9 mouse cellular contexts compared by ENCODE assay signal in the genomic region with DNA sequence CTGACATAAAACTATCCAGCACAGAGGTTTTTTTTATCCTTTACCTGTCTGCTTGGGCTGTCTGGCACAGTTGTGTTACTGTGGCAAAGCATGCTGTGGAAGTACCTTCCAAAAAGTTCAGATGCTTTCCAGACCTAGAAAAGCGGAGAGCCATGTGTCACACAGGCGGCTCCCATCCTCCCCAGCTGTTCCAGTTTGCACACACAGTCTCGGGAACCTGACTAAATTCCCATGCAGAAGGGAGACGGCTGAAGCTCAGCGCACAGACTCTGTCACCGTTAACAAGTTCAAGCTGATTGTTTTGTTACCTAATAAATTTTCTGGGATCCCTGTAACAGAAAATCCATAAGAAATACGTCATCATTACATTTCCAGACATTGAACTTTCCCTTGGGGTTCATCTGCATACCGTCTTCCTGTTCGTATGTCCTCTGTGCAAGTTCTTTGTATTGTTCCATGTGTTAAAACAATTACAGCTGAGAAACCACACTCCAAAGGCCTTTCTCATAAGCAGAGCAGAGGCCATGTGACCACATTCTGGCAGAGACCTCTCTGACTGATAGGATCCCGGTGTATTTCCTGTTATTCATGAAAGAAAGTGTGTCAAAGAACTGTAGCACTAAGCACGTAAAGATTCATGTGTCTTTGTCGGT.
DNase-seq lines count a peak whose midpoint lies in the region; ATAC-seq and TF ChIP-seq lines count a peak whose summit lies in the region.
"Had no signal": no experiment of that assay in that cellular context is flagged by ENCODE, and none has a peak within 500 bp of the region (broad histone marks: within the 10 kb centered on the region; RNA-seq: fewer than 3 reads in every experiment).

No protein-coding gene starts in this region.

- no peaks in the 10 kb centered on the region for H3K79me2 ChIP-seq in heart, adult 2 months (replicated peaks; ENCODE audit: control insufficient read depth, insufficient read depth, low read length)
- H3K79me2 ChIP-seq in MEL (ENCODE audit: control insufficient read depth, insufficient read depth, low read length, poor library complexity) = no peaks in the 10 kb centered on the region
- no peaks in the 10 kb centered on the region for H3K79me2 ChIP-seq in myocyte (ENCODE audit: control insufficient read depth, insufficient read depth)

- WGBS in heart, adult 2 months = 35% methylated on average over 12 of the region's 12 CpGs
- 67% methylated on average over 12 of the region's 12 CpGs for WGBS in heart, embryonic 12.5 days
- 54% methylated on average over 12 of the region's 12 CpGs for WGBS in heart, embryonic 15.5 days
- 66% methylated on average over 12 of the region's 12 CpGs for WGBS in liver, embryonic 11.5 days

- TF ChIP-seq RAD21 in MEL (IDR thresholded peaks at IDR 0.05; ENCODE audit: low read depth, low read length) = no peak

- no peak for ATAC-seq in heart, embryonic 12.5 days (ENCODE audit: insufficient number of reproducible peaks, low FRiP score)
- ATAC-seq in heart, embryonic 15.5 days (replicated peaks; ENCODE audit: insufficient number of reproducible peaks, insufficient read depth, low FRiP score, low read depth) = peak; percentile 42
- no peak for ATAC-seq in liver, embryonic 11.5 days (replicated peaks; ENCODE audit: low FRiP score)

- TF ChIP-seq CTCF in heart, adult 2 months (IDR thresholded peaks at IDR 0.05) = no peak
- TF ChIP-seq CTCF in MEL (IDR thresholded peaks at IDR 0.05 in 2 of 3, conservative IDR thresholded peaks at IDR 0.05 in 1 of 3; ENCODE audit: control insufficient read depth in 1 of 3, insufficient read depth in 1 of 3, low read depth in 2 of 3, low read length in 3 of 3, poor library complexity in 1 of 3, severe bottlenecking in 1 of 3) = no peak

- no peak overlapping the region for H3K4me2 ChIP-seq in heart, embryonic 12.5 days
- no peak overlapping the region for H3K4me2 ChIP-seq in heart, embryonic 15.5 days
- no peak overlapping the region for H3K4me2 ChIP-seq in myocyte (ENCODE audit: low read depth)
- H3K4me2 ChIP-seq in liver, embryonic 11.5 days = no peak overlapping the region

- H3K27me3 ChIP-seq in heart, adult 2 months (ENCODE audit: control insufficient read depth, insufficient read depth, low read length) = no peaks in the 10 kb centered on the region
- H3K27me3 ChIP-seq in heart, embryonic 12.5 days (replicated peaks) = no peaks in the 10 kb centered on the region
- H3K27me3 ChIP-seq in MEL (ENCODE audit: control insufficient read depth in 1 of 2, insufficient read depth in 2 of 2, low read length in 2 of 2) = no peaks in the 10 kb centered on the region
- H3K27me3 ChIP-seq in heart, embryonic 15.5 days = no peaks in the 10 kb centered on the region
- H3K27me3 ChIP-seq in myocyte (ENCODE audit: control insufficient read depth, insufficient read depth, insufficient read length) = no peaks in the 10 kb centered on the region
- H3K27me3 ChIP-seq in liver, embryonic 11.5 days (replicated peaks; ENCODE audit: control insufficient read depth, insufficient read depth, low read length) = no peaks in the 10 kb centered on the region

- peaks cover 2% of the 10 kb centered on the region for H3K36me3 ChIP-seq in heart, adult 2 months (ENCODE audit: control insufficient read depth, insufficient read depth, low read length)
- peaks cover 7% of the 10 kb centered on the region for H3K36me3 ChIP-seq in heart, embryonic 12.5 days
- H3K36me3 ChIP-seq in MEL (ENCODE audit: control insufficient read depth in 1 of 2, insufficient read depth in 2 of 2, low read length in 2 of 2) = no peaks in the 10 kb centered on the region
- no peaks in the 10 kb centered on the region for H3K36me3 ChIP-seq in heart, embryonic 15.5 days
- peaks cover 3% of the 10 kb centered on the region for H3K36me3 ChIP-seq in myocyte (ENCODE audit: control insufficient read depth, insufficient read depth)
- H3K36me3 ChIP-seq in liver, embryonic 11.5 days (ENCODE audit: control insufficient read depth, insufficient read depth, low read length) = 0 out of 2 replicates have a peak, but pooled peaks cover 2% of the 10 kb centered on the region

- peak overlapping the region; percentile 55 for H3K9ac ChIP-seq in heart, adult 2 months (ENCODE audit: low read depth, low read length)
- no peak overlapping the region for H3K9ac ChIP-seq in heart, embryonic 12.5 days
- no peak overlapping the region for H3K9ac ChIP-seq in MEL (ENCODE audit: control insufficient read depth, low read depth, low read length, poor library complexity, severe bottlenecking)
- no peak overlapping the region for H3K9ac ChIP-seq in heart, embryonic 15.5 days
- H3K9ac ChIP-seq in liver, embryonic 11.5 days (ENCODE audit: low read depth, low read length) = no peak overlapping the region

- DNase-seq in heart, adult 2 months = peak; percentile 30 to 51
- peak; percentile 5 for DNase-seq in MEL (ENCODE audit: low read depth, low spot score)
- no peak for DNase-seq in urinary bladder, postnatal 14 days (ENCODE audit: low spot score)
- DNase-seq in spleen, postnatal 36 days (ENCODE audit: low spot score in 2 of 2) = no peak
- no peak for DNase-seq in liver, embryonic 11.5 days (ENCODE audit: low spot score)
- DNase-seq: cerebellum, postnatal 36 days had no signal

- H3ac ChIP-seq in myocyte (ENCODE audit: control insufficient read depth, insufficient read length) = no peak overlapping the region

- H3K4me3 ChIP-seq in heart, adult 2 months = no peak overlapping the region
- no peak overlapping the region for H3K4me3 ChIP-seq in heart, embryonic 12.5 days
- H3K4me3 ChIP-seq in MEL (ENCODE audit: control insufficient read depth in 1 of 2, insufficient read depth in 1 of 2, low read depth in 2 of 2, low read length in 2 of 2) (no peak overlapping the region), myocyte (no peak overlapping the region)
- H3K4me3 ChIP-seq in heart, embryonic 15.5 days = no peak overlapping the region
- no peak overlapping the region for H3K4me3 ChIP-seq in liver, embryonic 11.5 days (ENCODE audit: low read depth, low read length)

- H3K9me3 ChIP-seq in heart, embryonic 12.5 days (replicated peaks) = no peaks in the 10 kb centered on the region
- no peaks in the 10 kb centered on the region for H3K9me3 ChIP-seq in MEL (replicated peaks; ENCODE audit: insufficient read depth, low read length)
- H3K9me3 ChIP-seq in heart, embryonic 15.5 days (replicated peaks) = no peaks in the 10 kb centered on the region
- H3K9me3 ChIP-seq in liver, embryonic 11.5 days (ENCODE audit: control insufficient read depth, low read length) = no peaks in the 10 kb centered on the region

- H3K27ac ChIP-seq in heart, adult 2 months = peak overlapping the region; percentile 93
- H3K27ac ChIP-seq in heart, embryonic 12.5 days (ENCODE audit: poor library complexity, severe bottlenecking) = no peak overlapping the region
- no peak overlapping the region for H3K27ac ChIP-seq in MEL (ENCODE audit: control insufficient read depth, low read depth, low read length)
- peak overlapping the region; percentile 64 for H3K27ac ChIP-seq in heart, embryonic 15.5 days
- H3K27ac ChIP-seq in liver, embryonic 11.5 days (ENCODE audit: low read depth, low read length) = no peak overlapping the region

- peaks cover 20% of the 10 kb centered on the region for H3K4me1 ChIP-seq in heart, adult 2 months (ENCODE audit: control insufficient read depth, insufficient read depth, low read length)
- peaks cover 21% of the 10 kb centered on the region for H3K4me1 ChIP-seq in heart, embryonic 12.5 days (replicated peaks)
- H3K4me1 ChIP-seq in MEL (ENCODE audit: control insufficient read depth in 1 of 2, insufficient read depth in 2 of 2, low read length in 2 of 2) = no peaks in the 10 kb centered on the region
- peaks cover 24% of the 10 kb centered on the region for H3K4me1 ChIP-seq in heart, embryonic 15.5 days (replicated peaks)
- H3K4me1 ChIP-seq in liver, embryonic 11.5 days (replicated peaks; ENCODE audit: control insufficient read depth, insufficient read depth, low read length) = no peaks in the 10 kb centered on the region

- intact Hi-C loops in heart, adult 2 months (cut with DNase I) = loop anchor here (1.0 to 5.0 kb wide), 7 partner anchors 22 to 141 kb away; no protein-coding TSS in a partner anchor

- TF ChIP-seq POLR2A in heart, adult 2 months (IDR thresholded peaks at IDR 0.05; ENCODE audit: insufficient read depth, low read depth, low read length) = peak; percentile 52; the same call in 1 of the 2 replicates
- TF ChIP-seq POLR2A in MEL (IDR thresholded peaks at IDR 0.05; ENCODE audit: control insufficient read depth in 1 of 2, insufficient read depth in 1 of 2, low read depth in 1 of 2, low read length in 2 of 2, poor library complexity in 1 of 2) (no peak), myocyte (IDR thresholded peaks at IDR 0.05; ENCODE audit: insufficient read length, low read depth) (no peak)

- peak; percentile 65; the same call in 1 of the 2 replicates for TF ChIP-seq EP300 in heart, adult 2 months (IDR thresholded peaks at IDR 0.05; ENCODE audit: insufficient read depth, low read depth, low read length)
- no peak for TF ChIP-seq EP300 in MEL (IDR thresholded peaks at IDR 0.05; ENCODE audit: low read depth in 1 of 2, low read length in 2 of 2)

TF ChIP-seq in MEL, 35 proteins besides CTCF, POLR2A, EP300 and RAD21:
- TF ChIP-seq ETS1 (IDR thresholded peaks at IDR 0.05; ENCODE audit: low read depth, low read length) (no peak), USF1 (IDR thresholded peaks at IDR 0.05; ENCODE audit: low read depth, low read length) (peak; percentile 39; the same call in 1 of the 2 replicates)

TF ChIP-seq in myocyte, 11 proteins besides CTCF, POLR2A, EP300 and RAD21:
- TF ChIP-seq SRF (IDR thresholded peaks at IDR 0.05; ENCODE audit: control insufficient read depth, insufficient read length, low read depth) = no peak
- peak; percentile 70 for TF ChIP-seq USF1 (IDR thresholded peaks at IDR 0.05; ENCODE audit: low read depth)

Comparison
In these comparisons a context has a peak if more than half of its experiments do, and no peak if none do; other contexts are left out.
1. H3K27ac ChIP-seq: peak in heart, adult 2 months (single experiment) and heart, embryonic 15.5 days (single experiment); none in heart, embryonic 12.5 days (single experiment), MEL (single experiment) and liver, embryonic 11.5 days (single experiment).
2. DNase-seq: peak in heart, adult 2 months (2 of 2) and MEL (single experiment); none in urinary bladder, postnatal 14 days (single experiment), spleen, postnatal 36 days (0 of 2) and liver, embryonic 11.5 days (single experiment).